Mouse (Mus musculus) liver, embryonic 11.5 days (tissue): ENCODE measurements at regions not wholly inside any gene's neighbourhood (a gene's known extent, or its start where the extent isn't known, plus 50 kb on each side); places are given as distances from the start of the nearest gene placed in this dataset.

Source experiments
- ATAC-seq: fragments of 200-750 bp; cut with Nextera tagmentation; replicated peaks from 2 replicates; pipeline ENCODE4 v1.8.0; 2017; ENCODE audit warnings: moderate number of reproducible peaks, mild to moderate bottlenecking, moderate TSS enrichment, moderate library complexity; ENCODE audit not compliant: low FRiP score
- DNase-seq: peaks from one replicate; pipeline ENCODE4 v3.0.0-alpha.2; 2017; ENCODE audit warnings: low spot score
- H3K27ac ChIP-seq: fragments of 300-500 bp; sonication (generic); 2 replicates; pipeline ENCODE4 v1.5.1; 2014; ENCODE audit warnings: mild to moderate bottlenecking, low read depth, low read length, control low read depth
- H3K27me3 ChIP-seq: fragments of 300-500 bp; sonication (generic); replicated peaks from 2 replicates; pipeline ENCODE4 v1.6.1; 2014; ENCODE audit warnings: low read length, mixed read lengths; ENCODE audit not compliant: control insufficient read depth, insufficient read depth
- H3K36me3 ChIP-seq: fragments of 300-500 bp; sonication (generic); 2 replicates; pipeline ENCODE4 v1.6.1; 2014; ENCODE audit warnings: mild to moderate bottlenecking, low read length, moderate library complexity, mixed read lengths; ENCODE audit not compliant: control insufficient read depth, insufficient read depth
- H3K4me1 ChIP-seq: fragments of 300-500 bp; sonication (generic); replicated peaks from 2 replicates; pipeline ENCODE4 v1.6.1; 2014; ENCODE audit warnings: low read length, mixed read lengths; ENCODE audit not compliant: control insufficient read depth, insufficient read depth
- H3K4me2 ChIP-seq: fragments of 300-500 bp; sonication (generic); 2 replicates; pipeline ENCODE4 v1.6.1; 2014; ENCODE audit warnings: mild to moderate bottlenecking, control low read depth, moderate library complexity
- H3K4me3 ChIP-seq: fragments of 300-500 bp; sonication (generic); 2 replicates; pipeline ENCODE4 v1.5.1; 2014; ENCODE audit warnings: low read depth, low read length, control low read depth
- H3K9ac ChIP-seq: fragments of 300-500 bp; sonication (generic); 2 replicates; pipeline ENCODE4 v1.6.1; 2014; ENCODE audit warnings: low read depth, low read length, control low read depth
- H3K9me3 ChIP-seq: fragments of 300-500 bp; sonication (generic); 2 replicates; pipeline ENCODE4 v1.6.1; 2016; ENCODE audit warnings: low read length, inconsistent platforms, mixed read lengths; ENCODE audit not compliant: control insufficient read depth
- WGBS: fragments of 180-500 bp; shearing (Covaris S2); extraction: QIAGEN DNeasy Blood & Tissue Kit; methylation state at CpG from one replicate; pipeline ENCODE4 v1.1.7; 2014; 5-methylcytosine and 5-hydroxymethylcytosine counted together

DNA sequence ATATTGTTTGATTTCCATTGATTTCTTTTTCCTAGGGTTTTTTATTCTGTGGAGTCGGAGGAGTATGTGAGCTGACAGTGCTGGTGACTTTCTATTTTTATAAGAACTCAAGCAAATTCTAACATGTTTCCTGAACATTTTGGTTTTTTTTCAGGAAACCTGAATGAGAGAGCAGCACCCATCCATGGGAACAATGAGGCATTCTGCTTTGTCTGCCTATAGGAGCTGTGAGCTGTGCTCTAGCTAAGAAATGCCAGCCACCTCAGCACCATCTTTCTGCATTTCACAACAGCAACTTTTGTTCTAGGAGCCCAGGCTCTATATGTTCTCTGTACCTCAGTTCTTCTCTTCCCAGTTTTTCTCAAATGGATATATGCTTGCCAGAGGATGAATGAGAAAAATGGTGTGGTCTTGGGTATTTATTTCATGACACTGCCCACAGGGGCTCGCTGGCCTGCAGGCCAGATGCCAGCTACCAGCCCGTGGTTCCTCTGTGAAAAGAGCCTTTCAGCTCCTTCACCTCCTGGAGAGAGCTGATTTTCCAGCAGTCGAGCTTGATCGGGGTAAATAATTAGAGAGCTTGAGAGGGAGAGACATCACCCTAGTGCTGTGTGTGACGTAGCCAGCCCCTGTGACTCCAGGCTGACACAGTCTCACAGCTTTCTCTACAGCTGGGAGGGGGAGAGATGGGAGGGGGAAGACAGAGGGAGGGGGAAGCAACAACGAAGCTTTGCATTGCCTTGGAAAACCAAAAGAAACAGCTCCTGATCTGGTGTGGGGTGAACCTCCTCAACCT lies 154.1 kb upstream of the Topaz1 start:
- Histone ChIP-seq H3K27me3 (peaks cover 35% of the 10 kb centered on the region), H3K4me2 (no peak overlapping the region), H3K4me3 (no peak overlapping the region), H3K4me1 (no peaks in the 10 kb centered on the region), H3K27ac (no peak overlapping the region), H3K9ac (no peak overlapping the region), H3K36me3 (no peaks in the 10 kb centered on the region), H3K9me3 (no peaks in the 10 kb centered on the region)
- no peak for ATAC-seq
- 23% methylated on average over 7 of the region's 7 CpGs for WGBS
- no peak for DNase-seq

- 8% methylated on average over 31 of the region's 31 CpGs for WGBS
- no peaks in the 10 kb centered on the region for H3K36me3 ChIP-seq
- no peak overlapping the region for H3K27ac ChIP-seq
- no peaks in the 10 kb centered on the region for H3K9me3 ChIP-seq
- ATAC-seq (no peak), DNase-seq (no peak)
- H3K4me1 ChIP-seq, result no peaks in the 10 kb centered on the region
- H3K27me3 ChIP-seq, result peaks cover 38% of the 10 kb centered on the region
- H3K9ac ChIP-seq, result no peak overlapping the region
- no peak overlapping the region for H3K4me2 ChIP-seq
- no peak overlapping the region for H3K4me3 ChIP-seq
Measured at GRCm38 (mm10) chr9:122595120-122595943, 151.8 kb upstream of the Topaz1 start.

GRCm38 (mm10) chr9:122603106-122603505 lies 144.0 kb upstream of the Topaz1 start:
- ATAC-seq, result no peak

GRCm38 (mm10) chr9:122609616-122610015 lies 137.5 kb upstream of the Topaz1 start:
- Histone ChIP-seq H3K27me3 (no peaks in the 10 kb centered on the region), H3K4me2 (no peak overlapping the region), H3K9me3 (no peaks in the 10 kb centered on the region), H3K4me1 (no peaks in the 10 kb centered on the region), H3K4me3 (no peak overlapping the region), H3K36me3 (no peaks in the 10 kb centered on the region), H3K27ac (no peak overlapping the region), H3K9ac (no peak overlapping the region)
- 90% methylated on average over 5 of the region's 5 CpGs for WGBS
- ATAC-seq (no peak), DNase-seq (no peak)

More at GRCm38 (mm10) chr9:122603106-122603505, 144.0 kb upstream of the Topaz1 start:
- 42% methylated on average over 2 of the region's 2 CpGs for WGBS
- H3K9me3 ChIP-seq, result no peaks in the 10 kb centered on the region
- H3K4me3 ChIP-seq, result no peak overlapping the region
- H3K4me1 ChIP-seq, result no peaks in the 10 kb centered on the region
- no peak overlapping the region for H3K4me2 ChIP-seq
- no peak overlapping the region for H3K9ac ChIP-seq
- DNase-seq, result no peak
- H3K27me3 ChIP-seq, result 0 out of 2 replicates have a peak, but pooled peaks cover 3% of the 10 kb centered on the region
- H3K27ac ChIP-seq, result no peak overlapping the region
- no peaks in the 10 kb centered on the region for H3K36me3 ChIP-seq

GRCm38 (mm10) chr9:122610918-122611317 lies 136.2 kb upstream of the Topaz1 start:
- no peak overlapping the region for H3K4me2 ChIP-seq
- H3K27me3 ChIP-seq, result no peaks in the 10 kb centered on the region
- H3K36me3 ChIP-seq, result no peaks in the 10 kb centered on the region
- H3K4me1 ChIP-seq, result no peaks in the 10 kb centered on the region
- DNase-seq (no peak), ATAC-seq (no peak)
- no peaks in the 10 kb centered on the region for H3K9me3 ChIP-seq
- H3K9ac ChIP-seq, result no peak overlapping the region
- no peak overlapping the region for H3K27ac ChIP-seq
- no peak overlapping the region for H3K4me3 ChIP-seq
- WGBS, result 88% methylated on average over 10 of the region's 10 CpGs

DNA sequence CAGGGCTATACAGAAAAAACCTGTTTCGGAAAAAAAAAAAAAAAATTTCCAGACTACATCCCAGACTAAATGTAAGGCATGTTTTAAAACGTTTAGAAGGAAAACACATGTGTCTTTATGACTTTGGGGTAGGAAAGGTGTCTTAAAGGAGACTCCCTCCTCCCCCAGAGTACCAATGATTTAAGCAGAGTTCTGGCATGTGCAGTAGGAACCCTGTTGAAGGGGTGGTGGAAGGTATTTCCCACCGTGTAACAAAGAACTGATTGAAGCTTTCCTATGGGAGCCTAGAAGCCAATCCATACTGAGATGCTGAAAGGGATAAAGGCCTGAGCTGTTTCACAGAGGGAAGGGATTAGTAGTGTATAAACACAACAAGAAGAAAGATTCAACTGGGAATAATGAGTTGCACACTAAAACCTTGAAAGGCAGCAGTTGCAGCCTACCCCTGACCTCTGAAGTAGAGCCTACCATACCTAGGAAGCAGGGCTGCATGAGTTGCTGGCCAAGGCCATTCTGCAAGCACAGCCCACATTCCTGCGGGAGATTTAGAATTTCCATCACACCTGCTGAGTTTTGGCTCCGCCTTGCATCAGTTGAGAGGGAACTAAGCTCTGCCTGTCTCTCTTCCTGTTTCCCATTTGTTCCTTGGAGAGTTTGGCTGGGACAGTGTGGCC lies 132.4 kb upstream of the Topaz1 start:
- H3K4me3 ChIP-seq, result no peak overlapping the region
- 26% methylated on average over 5 of the region's 5 CpGs for WGBS
- H3K9ac ChIP-seq, result no peak overlapping the region

DNA sequence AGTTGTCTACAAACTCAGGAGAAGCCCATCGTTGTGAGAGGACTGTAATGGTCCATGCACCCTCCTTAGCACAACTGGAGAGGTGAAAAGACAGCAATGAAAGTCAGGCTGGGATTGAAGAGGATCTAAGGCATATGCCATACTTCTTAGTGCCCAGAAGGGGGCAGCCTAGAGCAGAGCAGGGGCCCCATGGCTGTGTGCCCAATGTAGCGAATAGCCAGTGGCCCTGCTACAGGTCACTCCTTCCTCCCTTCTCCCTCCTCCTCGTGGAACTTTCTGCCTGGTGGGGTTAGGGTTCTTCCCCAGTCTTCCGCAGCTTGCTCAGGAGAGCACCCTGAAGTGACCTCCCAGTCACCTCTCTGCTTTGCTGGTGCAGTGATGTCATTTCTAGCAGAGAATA lies 131.8 kb upstream of the Topaz1 start:
- Histone ChIP-seq H3K4me3 (no peak overlapping the region), H3K4me1 (no peaks in the 10 kb centered on the region), H3K27me3 (no peaks in the 10 kb centered on the region), H3K27ac (no peak overlapping the region), H3K9ac (no peak overlapping the region), H3K36me3 (no peaks in the 10 kb centered on the region), H3K9me3 (no peaks in the 10 kb centered on the region), H3K4me2 (no peak overlapping the region)
- 12% methylated on average over 4 of the region's 4 CpGs for WGBS
- DNase-seq (no peak), ATAC-seq (peak; percentile 26; the same call in 1 of the 2 replicates)

More for the DNA sequence above, 132.4 kb upstream of the Topaz1 start:
- H3K36me3 ChIP-seq, result no peaks in the 10 kb centered on the region
- no peaks in the 10 kb centered on the region for H3K27me3 ChIP-seq
- no peak for DNase-seq
- no peak overlapping the region for H3K4me2 ChIP-seq
- no peaks in the 10 kb centered on the region for H3K4me1 ChIP-seq
- no peak overlapping the region for H3K27ac ChIP-seq
- H3K9me3 ChIP-seq, result no peaks in the 10 kb centered on the region
- no peak for ATAC-seq

DNA sequence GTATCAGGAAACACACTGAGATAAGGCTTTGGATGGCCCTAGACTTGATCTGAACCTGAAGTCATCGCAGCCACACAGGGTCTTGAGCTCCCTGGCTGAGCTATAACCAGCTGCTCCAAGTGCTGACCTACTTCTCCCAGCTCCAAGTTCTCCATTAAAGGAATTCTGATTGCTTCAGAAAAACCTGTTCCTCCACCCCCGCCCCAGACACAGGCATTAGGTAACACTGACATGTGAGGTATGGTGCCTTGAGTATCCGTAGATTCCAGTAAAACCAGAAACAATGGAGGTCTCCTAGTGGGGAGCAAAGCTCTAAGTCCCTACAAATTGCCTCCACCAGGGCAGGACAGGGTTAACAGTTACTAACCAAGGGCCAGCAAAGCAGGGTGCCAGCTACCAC lies 129.4 kb upstream of the Topaz1 start:
- Histone ChIP-seq H3K4me1 (no peaks in the 10 kb centered on the region), H3K9me3 (no peaks in the 10 kb centered on the region), H3K27ac (no peak overlapping the region), H3K4me2 (no peak overlapping the region), H3K4me3 (no peak overlapping the region), H3K36me3 (no peaks in the 10 kb centered on the region), H3K9ac (no peak overlapping the region), H3K27me3 (no peaks in the 10 kb centered on the region)
- DNase-seq (no peak), ATAC-seq (no peak)
- WGBS, result 30% methylated on average over 3 of the region's 3 CpGs
